Mouse (Mus musculus) hindbrain, embryonic 10.5 days (tissue): Measurements from ENCODE around the gene Ctse. TPM values are rescaled to one million over a fixed set of nuclear protein-coding genes. Genes with fewer than 3 reads are reported as not detected.
A peak's percentile ranks its signal among the peaks of the same experiment; 100 is the strongest.

Source experiments
- DNase-seq: peaks from one replicate; pipeline ENCODE4 v3.0.0-alpha.2; 2017; ENCODE audit warnings: low spot score
- H3K27ac ChIP-seq: fragments of 300-500 bp; sonication (generic); 2 replicates; pipeline ENCODE4 v1.5.1; 2016; ENCODE audit warnings: mild to moderate bottlenecking, moderate library complexity
- H3K27me3 ChIP-seq: fragments of 300-500 bp; sonication (generic); 2 replicates; pipeline ENCODE4 v1.6.1; 2016; ENCODE audit warnings: mild to moderate bottlenecking; ENCODE audit not compliant: poor library complexity, insufficient read depth, severe bottlenecking
- H3K36me3 ChIP-seq: fragments of 300-500 bp; sonication (generic); 2 replicates; pipeline ENCODE4 v1.6.1; 2016; ENCODE audit warnings: mild to moderate bottlenecking, moderate library complexity
- H3K4me1 ChIP-seq: fragments of 300-500 bp; sonication (generic); replicated peaks from 2 replicates; pipeline ENCODE4 v1.6.1; 2016; ENCODE audit warnings: mild to moderate bottlenecking
- H3K4me3 ChIP-seq: fragments of 300-500 bp; sonication (generic); 2 replicates; pipeline ENCODE4 v1.5.1; 2016; ENCODE audit warnings: mild to moderate bottlenecking, moderate library complexity
- H3K9me3 ChIP-seq: fragments of 300-500 bp; sonication (generic); 2 replicates; pipeline ENCODE4 v1.6.1; 2016; ENCODE audit warnings: mild to moderate bottlenecking, moderate library complexity
- WGBS: fragments of 180-500 bp; shearing (Covaris S2); methylation state at CpG from one replicate; pipeline ENCODE4 v1.1.7; 2016; 5-methylcytosine and 5-hydroxymethylcytosine counted together
- polyA plus RNA-seq: library from polyadenylated mRNA; unstranded; fragments of >200 nt; fragmentation: Nextera tagmentation; extraction: Ambion mirVana; gene quantifications from 2 replicates; pipeline ENCODE4 v1.2.1, GENCODE M21; 2016

The Ctse gene
- polyA plus RNA-seq, 1 experiment from 2014 or later, result not detected

DNA sequence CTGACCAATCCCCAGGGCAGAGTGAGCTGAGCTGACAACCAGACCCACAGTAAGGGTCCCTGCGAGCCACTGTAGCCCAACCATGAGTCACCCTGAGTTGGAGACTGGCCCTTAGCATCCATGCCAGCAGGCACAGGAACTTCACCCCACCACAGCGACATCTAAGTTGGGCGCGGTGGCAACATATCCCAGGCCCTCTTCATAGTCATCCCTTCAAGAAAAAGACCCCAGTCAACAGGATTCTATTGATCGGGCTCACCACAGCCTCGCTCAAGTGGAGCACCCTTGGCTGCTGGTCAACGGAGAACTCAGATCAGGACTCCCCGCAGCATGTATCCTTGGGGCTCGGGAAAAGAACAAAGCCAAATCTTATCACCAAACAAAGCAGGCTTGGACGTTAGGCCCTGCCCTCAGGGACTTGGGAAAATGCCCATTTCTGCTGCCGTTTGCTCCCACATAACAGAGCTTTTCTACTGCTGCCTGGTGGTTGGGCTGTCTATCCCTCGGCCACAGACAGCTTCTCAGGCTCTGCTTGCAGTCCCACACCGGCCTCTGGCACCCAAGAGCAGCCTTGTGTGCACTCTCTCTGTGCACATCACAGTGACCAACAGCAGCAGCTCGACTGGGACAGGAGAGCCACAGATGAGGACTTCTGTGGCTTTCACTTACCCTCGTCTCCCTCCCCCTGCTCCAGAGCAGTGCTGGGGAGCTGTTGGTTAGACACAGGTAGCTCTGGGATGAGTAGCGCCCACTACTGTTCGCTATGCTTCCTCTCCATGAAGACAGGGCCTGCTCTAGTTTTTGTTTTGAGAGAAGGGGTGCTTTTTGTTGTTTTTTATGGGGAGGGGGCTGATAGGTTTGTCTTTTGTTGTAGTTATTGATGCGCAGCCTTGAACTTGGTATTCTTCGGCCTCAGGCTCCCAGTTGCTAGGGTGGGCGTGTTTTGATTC, 76.6 kb downstream of the Ctse start:
- H3K9me3 ChIP-seq, result no peaks in the 10 kb centered on the region
- H3K27ac ChIP-seq, result peak overlapping the region; percentile 50; the same call in 1 of the 2 replicates
- 74% methylated on average over 20 of the region's 20 CpGs for WGBS
- no peaks in the 10 kb centered on the region for H3K36me3 ChIP-seq
- H3K4me1 ChIP-seq, result peaks cover 7% of the 10 kb centered on the region
- H3K27me3 ChIP-seq, result no peaks in the 10 kb centered on the region
- H3K4me3 ChIP-seq, result no peak overlapping the region
- DNase-seq, result no peak

GRCm38 (mm10) chr1:131718952-131719694, 81.0 kb downstream of the Ctse start:
- no peaks in the 10 kb centered on the region for H3K36me3 ChIP-seq
- peaks cover 17% of the 10 kb centered on the region for H3K4me1 ChIP-seq
- H3K9me3 ChIP-seq, result no peaks in the 10 kb centered on the region
- peak; percentile 14 for DNase-seq
- no peaks in the 10 kb centered on the region; the same call in 1 of the 2 replicates for H3K27me3 ChIP-seq
- WGBS, result 60% methylated on average over 16 of the region's 16 CpGs
- H3K4me3 ChIP-seq, result no peak overlapping the region
- H3K27ac ChIP-seq, result peak overlapping the region; percentile 23; the same call in 1 of the 2 replicates

GRCm38 (mm10) chr1:131721989-131722388, 83.9 kb downstream of the Ctse start:
- no peak overlapping the region for H3K27ac ChIP-seq
- DNase-seq, result no peak
- no peaks in the 10 kb centered on the region for H3K9me3 ChIP-seq
- no peaks in the 10 kb centered on the region for H3K36me3 ChIP-seq
- no peaks in the 10 kb centered on the region; the same call in 1 of the 2 replicates for H3K27me3 ChIP-seq
- H3K4me1 ChIP-seq, result peaks cover 17% of the 10 kb centered on the region
- no peak overlapping the region for H3K4me3 ChIP-seq
- 92% methylated on average over 3 of the region's 3 CpGs for WGBS

GRCm38 (mm10) chr1:131723549-131723948, 85.4 kb downstream of the Ctse start:
- no peaks in the 10 kb centered on the region for H3K9me3 ChIP-seq
- peaks cover 17% of the 10 kb centered on the region for H3K4me1 ChIP-seq
- no peaks in the 10 kb centered on the region; the same call in 1 of the 2 replicates for H3K27me3 ChIP-seq
- H3K4me3 ChIP-seq, result no peak overlapping the region
- H3K36me3 ChIP-seq, result no peaks in the 10 kb centered on the region
- 63% methylated on average over 4 of the region's 4 CpGs for WGBS
- peak overlapping the region; percentile 30; the same call in 1 of the 2 replicates for H3K27ac ChIP-seq
- DNase-seq, result no peak

Other genes with a start within 250 kb of the Ctse start
- 17.2 TPM in 2 replicates for gene Srgap2, start 111.0 kb upstream of the Ctse start, polyA plus RNA-seq
- 4.3 and 5.7 TPM in 2 replicates for gene Fam72a, start 110.4 kb upstream of the Ctse start, polyA plus RNA-seq
- not detected in 2 replicates for gene Avpr1b, start 39.1 kb upstream of the Ctse start, polyA plus RNA-seq
- 0.68 and 1.1 TPM in 2 replicates for gene Rab7b, start 50.4 kb downstream of the Ctse start, polyA plus RNA-seq
- gene Slc26a9, start 105.7 kb downstream of the Ctse start, polyA plus RNA-seq, result 0.05 and 1.4 TPM in 2 replicates
- 1.4 and 2.2 TPM in 2 replicates for gene Pm20d1, start 159.1 kb downstream of the Ctse start, polyA plus RNA-seq
- 8.9 and 10.7 TPM in 2 replicates for gene Slc41a1, start 189.2 kb downstream of the Ctse start, polyA plus RNA-seq
- 9.2 and 10.8 TPM in 2 replicates for gene Rab29, start 228.9 kb downstream of the Ctse start, polyA plus RNA-seq